Mouse (Mus musculus): Measurements from ENCODE around the gene Palb2. TPM values are rescaled to one million over a fixed set of nuclear protein-coding genes. Genes with fewer than 3 reads are reported as not detected.
A peak's percentile ranks its signal among the peaks of the same experiment; 100 is the strongest.
"Not testable (repeated sequence)": the region's sequence is repeated elsewhere in the genome, so short reads cannot be mapped to it uniquely, and the experiment has no call there.

Gene Palb2
- total RNA-seq, 2 experiments from 2014 or later, result 0.43 to 0.71 TPM

GRCm38 (mm10) chr7:122101014-122101746 lies 31.6 kb downstream of the Palb2 start:
- not testable (repeated sequence) for DNase-seq (ENCODE audit: low spot score)

- DNase-seq (ENCODE audit: low spot score), result peak; percentile 24
Measured at GRCm38 (mm10) chr7:122099222-122099621, 33.6 kb downstream of the Palb2 start.

- DNase-seq (ENCODE audit: low spot score), result no peak
Measured at GRCm38 (mm10) chr7:122098009-122098408, 34.8 kb downstream of the Palb2 start.

GRCm38 (mm10) chr7:122094564-122095330 lies 38.0 kb downstream of the Palb2 start:
- no peak for DNase-seq (ENCODE audit: low spot score)

GRCm38 (mm10) chr7:122087195-122087982 lies 45.4 kb downstream of the Palb2 start:
- DNase-seq (ENCODE audit: low spot score), result no peak

GRCm38 (mm10) chr7:122081071-122081470 lies 51.7 kb downstream of the Palb2 start:
- no peak for DNase-seq (ENCODE audit: low spot score)

- no peak for DNase-seq (ENCODE audit: low spot score)
Measured at GRCm38 (mm10) chr7:122079798-122080554, 52.8 kb downstream of the Palb2 start.

- DNase-seq (ENCODE audit: low spot score), result no peak
Measured at GRCm38 (mm10) chr7:122074374-122074773, 58.4 kb downstream of the Palb2 start.

GRCm38 (mm10) chr7:122067517-122068381 lies 65.0 kb downstream of the Palb2 start:
- DNase-seq (ENCODE audit: low spot score), result no peak

GRCm38 (mm10) chr7:122066945-122067516 lies 65.8 kb downstream of the Palb2 start, which contains the start of the genes Ubfd1 and Ears2:
Gene Ubfd1, plus strand, starts transcription at chr7:122067175.
Gene Ears2, minus strand, starts transcription at chr7:122067263.
- DNase-seq (ENCODE audit: low spot score), result peak; percentile 96

- DNase-seq (ENCODE audit: low spot score), result peak; percentile 13
Measured at GRCm38 (mm10) chr7:122066102-122066944, 66.5 kb downstream of the Palb2 start.

GRCm38 (mm10) chr7:122065656-122066055 lies 67.1 kb downstream of the Palb2 start:
- DNase-seq (ENCODE audit: low spot score), result no peak

Other genes starting within 250 kb of the Palb2 start
- 10 to 100 TPM; 11.6 TPM for gene Cog7, start 151.3 kb downstream of the Palb2 start, total RNA-seq (2021)
- gene Gga2, start 111.8 kb downstream of the Palb2 start, total RNA-seq (2021), result 10 to 100 TPM; 11.8 to 14.8 TPM
- gene Ubfd1, start 65.8 kb downstream of the Palb2 start, total RNA-seq (2021), result 10 to 100 TPM; 19.2 to 24.7 TPM
- gene Ears2, start 65.7 kb downstream of the Palb2 start, total RNA-seq (2021), result 1 to 10 TPM; 5.9 to 7.3 TPM
- gene Ndufab1, start 31.1 kb downstream of the Palb2 start, total RNA-seq (2021), result 100 to 1,000 TPM; 632 to 667 TPM
- 10 to 100 TPM; 16.2 to 16.3 TPM for gene Dctn5, start 56 bp upstream of the Palb2 start, total RNA-seq (2021)
- gene Plk1, start 26.5 kb upstream of the Palb2 start, total RNA-seq (2021), result under 1 TPM; 0.09 to 0.21 TPM
- not detected for gene Ern2, start 53.2 kb upstream of the Palb2 start, total RNA-seq (2021)
- gene Chp2, start 86.5 kb upstream of the Palb2 start, total RNA-seq (2021), result 1 to 10 TPM; 4.3 to 5.3 TPM
- gene Prkcb, start 155.8 kb upstream of the Palb2 start, total RNA-seq (2021), result under 1 TPM; 0.73 to 0.85 TPM

All from gastrocnemius, adult 18-20 months (tissue).